Mouse (Mus musculus) cerebellum, postnatal 25 days (tissue): ENCODE results near the gene Tnfrsf21.

Experiments
- DNase-seq, 2 experiments: peaks; one replicate each; pipeline ENCODE4 v3.0.0; 2021; ENCODE audit warnings: mixed read lengths in 2 of 2

The Tnfrsf21 gene

DNA sequence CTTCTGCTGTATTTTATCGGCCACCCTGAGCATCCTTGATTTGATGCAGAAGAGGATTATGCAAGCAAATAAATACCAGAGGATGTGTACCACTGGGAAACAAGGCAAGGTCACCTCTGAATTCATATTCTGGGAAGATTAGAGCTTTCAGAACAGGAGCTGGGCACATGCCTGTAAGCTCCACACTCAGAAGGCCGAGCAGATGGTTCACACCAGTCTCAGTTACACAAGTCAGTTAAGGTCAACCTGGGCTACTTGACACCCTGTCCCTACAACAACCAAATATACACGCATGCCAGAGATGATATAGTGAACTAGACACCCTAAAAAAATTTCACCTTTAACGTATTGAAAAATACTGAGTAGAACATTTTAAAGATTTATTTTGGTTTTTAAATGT, 116.8 kb downstream of the Tnfrsf21 start:
- DNase-seq = no peak

DNA sequence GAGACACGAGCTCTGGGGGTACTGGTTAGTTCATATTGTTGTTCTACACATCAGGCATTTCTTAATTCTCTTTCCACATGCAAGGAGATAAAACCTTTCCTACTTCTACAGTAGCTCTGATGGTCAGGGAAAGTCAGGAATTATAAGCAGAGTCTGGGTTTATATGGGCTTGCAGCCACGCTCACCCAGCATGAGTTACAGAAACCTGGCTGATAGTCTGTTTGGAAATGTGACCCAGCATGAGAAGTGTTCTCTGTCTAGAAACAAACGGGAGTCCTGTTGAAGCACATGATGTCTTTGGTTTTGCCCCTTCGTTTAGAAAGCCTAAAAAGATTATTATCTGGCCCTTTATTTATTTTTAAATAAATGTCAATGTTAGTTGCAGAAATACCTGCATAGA, 118.6 kb downstream of the Tnfrsf21 start:
- peak in 1 of 2 experiments; percentile 15 for DNase-seq

GRCm38 (mm10) chr17:43135398-43136265, 119.3 kb downstream of the Tnfrsf21 start:
- peak in 1 of 2 experiments; percentile 13 for DNase-seq

DNA sequence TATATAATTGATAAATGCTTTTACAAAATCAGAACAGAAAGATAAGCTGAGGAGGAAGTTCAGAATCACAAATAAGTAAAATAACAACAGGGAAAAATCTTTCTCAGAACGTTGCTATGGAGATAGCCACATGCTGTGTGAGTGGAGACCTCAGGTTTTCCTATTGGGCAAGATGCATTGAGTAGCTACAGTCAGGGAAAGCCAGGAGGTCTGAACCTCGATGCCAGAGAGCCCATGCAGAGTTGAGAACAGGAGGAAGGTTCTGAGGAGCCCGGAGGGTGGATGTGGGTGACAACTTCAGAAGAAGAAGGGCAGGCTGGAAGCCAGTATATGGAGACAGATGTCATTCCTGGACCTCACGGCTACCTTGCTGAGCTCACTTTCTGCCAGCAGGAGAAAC, 120.4 kb downstream of the Tnfrsf21 start:
- no peak for DNase-seq

DNA sequence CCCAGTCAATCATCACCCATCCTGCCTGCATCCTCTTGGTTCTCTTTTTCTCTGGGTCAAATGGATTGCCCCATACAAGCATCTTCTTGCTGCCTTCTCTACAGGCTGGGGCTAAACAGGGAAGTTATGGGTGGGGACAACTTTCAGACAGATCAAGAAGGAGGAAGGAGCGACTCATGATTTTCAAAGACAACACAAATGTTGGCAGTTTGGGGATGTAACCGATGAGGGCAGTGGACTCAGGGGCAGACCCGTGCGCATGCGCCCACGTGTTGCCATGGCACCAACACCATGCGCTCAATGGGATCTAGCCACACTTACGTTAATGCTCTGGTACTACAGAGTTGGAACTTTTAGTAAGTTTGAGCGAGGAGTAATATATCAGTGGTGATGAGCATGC, 121.5 kb downstream of the Tnfrsf21 start:
- DNase-seq = no peak

- DNase-seq = no peak
Observed at GRCm38 (mm10) chr17:43138356-43138755, 122.0 kb downstream of the Tnfrsf21 start.
